Mouse (Mus musculus): Measurements from ENCODE around the gene E130308A19Rik.

The E130308A19Rik gene

GRCm38 (mm10) chr4:59684306-59684705, 58.3 kb downstream of the E130308A19Rik start:
- DNase-seq, result no peak

GRCm38 (mm10) chr4:59686716-59687115, 60.7 kb downstream of the E130308A19Rik start:
- DNase-seq, result no peak

- no peak for DNase-seq
These were observed 63.0 kb downstream of the E130308A19Rik start for GRCm38 (mm10) chr4:59689055-59689454.

- DNase-seq, result no peak
These were observed 64.1 kb downstream of the E130308A19Rik start for GRCm38 (mm10) chr4:59690145-59690544.

GRCm38 (mm10) chr4:59696846-59697245, 70.8 kb downstream of the E130308A19Rik start:
- DNase-seq, result no peak

- DNase-seq, result no peak
These were observed 71.9 kb downstream of the E130308A19Rik start for GRCm38 (mm10) chr4:59697869-59698268.

- no peak for DNase-seq
These were observed 73.2 kb downstream of the E130308A19Rik start for GRCm38 (mm10) chr4:59699014-59699792.

- peak; percentile 49 for DNase-seq
These were observed 83.3 kb downstream of the E130308A19Rik start for GRCm38 (mm10) chr4:59709321-59709720.

- no peak for DNase-seq
These were observed 84.9 kb downstream of the E130308A19Rik start for GRCm38 (mm10) chr4:59710736-59711389.

GRCm38 (mm10) chr4:59712451-59712850, 86.4 kb downstream of the E130308A19Rik start:
- no peak for DNase-seq

GRCm38 (mm10) chr4:59712955-59713354, 86.9 kb downstream of the E130308A19Rik start:
- DNase-seq, result no peak

GRCm38 (mm10) chr4:59714472-59714871, 88.5 kb downstream of the E130308A19Rik start:
- DNase-seq, result no peak

GRCm38 (mm10) chr4:59714926-59715325, 88.9 kb downstream of the E130308A19Rik start:
- DNase-seq, result no peak

- no peak for DNase-seq
These were observed 89.5 kb downstream of the E130308A19Rik start for GRCm38 (mm10) chr4:59715531-59715930.

GRCm38 (mm10) chr4:59717349-59717748, 91.3 kb downstream of the E130308A19Rik start:
- DNase-seq, result no peak

GRCm38 (mm10) chr4:59718542-59718941, 92.5 kb downstream of the E130308A19Rik start:
- no peak for DNase-seq

- DNase-seq, result peak; percentile 21
These were observed 93.7 kb downstream of the E130308A19Rik start for GRCm38 (mm10) chr4:59719481-59720355.

- no peak for DNase-seq
These were observed 95.8 kb downstream of the E130308A19Rik start for GRCm38 (mm10) chr4:59721811-59722210.

GRCm38 (mm10) chr4:59725579-59725978, 99.6 kb downstream of the E130308A19Rik start:
- no peak for DNase-seq

GRCm38 (mm10) chr4:59726501-59726900, 100.5 kb downstream of the E130308A19Rik start:
- no peak for DNase-seq

GRCm38 (mm10) chr4:59727187-59727877, 101.3 kb downstream of the E130308A19Rik start:
- no peak for DNase-seq

- DNase-seq, result no peak
These were observed 101.9 kb downstream of the E130308A19Rik start for GRCm38 (mm10) chr4:59727878-59728261.

GRCm38 (mm10) chr4:59728839-59729238, 102.8 kb downstream of the E130308A19Rik start:
- DNase-seq, result no peak
